Mouse (Mus musculus) spleen, adult 2 months (tissue): ENCODE measurements around the gene Il12rb1. TPM values are rescaled to one million over a fixed set of nuclear protein-coding genes. Genes with fewer than 3 reads are reported as not detected.
A peak's percentile ranks its signal among the peaks of the same experiment; 100 is the strongest.

Experiments used
- DNase-seq, 2 experiments: peaks; one replicate each; pipeline versions ENCODE4 v3.0.0 to v3.0.0-alpha.2; 2012 to 2021; ENCODE audit warnings: low spot score in 2 of 2, low read depth in 1 of 2
- H3K27ac ChIP-seq: fragments of 200-500 bp; 2 replicates; pipeline ENCODE4 v1.5.1; 2012; ENCODE audit warnings: low read length, inconsistent platforms; ENCODE audit not compliant: insufficient read depth
- H3K27me3 ChIP-seq: fragments of 200-500 bp; 2 replicates; pipeline ENCODE4 v1.6.1; 2012; ENCODE audit warnings: mild to moderate bottlenecking, moderate library complexity, low read length, inconsistent platforms; ENCODE audit not compliant: control insufficient read depth, insufficient read depth
- H3K36me3 ChIP-seq: fragments of 200-500 bp; 2 replicates; pipeline ENCODE4 v1.6.1; 2012; ENCODE audit warnings: mild to moderate bottlenecking, low read length, inconsistent platforms; ENCODE audit not compliant: control insufficient read depth, insufficient read depth
- H3K4me1 ChIP-seq: fragments of 200-500 bp; 2 replicates; pipeline ENCODE4 v1.6.1; 2011; ENCODE audit warnings: inconsistent platforms; ENCODE audit not compliant: control insufficient read depth, insufficient read depth, insufficient read length
- H3K4me3 ChIP-seq: fragments of 200-500 bp; 2 replicates; pipeline ENCODE4 v1.5.1; 2011; ENCODE audit warnings: mild to moderate bottlenecking, inconsistent platforms; ENCODE audit not compliant: insufficient read depth, insufficient read length; ENCODE audit errors: extremely low read depth
- CTCF ChIP-seq: fragments of 200-500 bp; IDR thresholded peaks from 2 replicates; pipeline ENCODE4 v1.5.1; 2011; ENCODE audit warnings: mild to moderate bottlenecking, inconsistent platforms; ENCODE audit not compliant: insufficient read depth, insufficient read length, insufficient replicate concordance; ENCODE audit errors: extremely low read depth
- POLR2A ChIP-seq: fragments of 200-500 bp; IDR thresholded peaks from 2 replicates; pipeline ENCODE4 v1.6.1; 2011; ENCODE audit warnings: low read depth, low read length, inconsistent platforms
- WGBS: fragments of 180-500 bp; shearing (Covaris S2); methylation state at CpG from one replicate; pipeline ENCODE4 v1.1.7; 2018; 5-methylcytosine and 5-hydroxymethylcytosine counted together
- polyA plus RNA-seq: library from polyadenylated mRNA; depleted of rRNA; stranded (reverse); fragments of >200 nt; gene quantifications from 2 replicates; pipeline ENCODE4 v1.2.3, GENCODE M21; 2012

Il12rb1 gene
- polyA plus RNA-seq, 1 experiment, result 5.8 TPM

- H3K27me3 ChIP-seq, result no peaks in the 10 kb centered on the region
- no peaks in the 10 kb centered on the region for H3K36me3 ChIP-seq
- no peak for TF ChIP-seq POLR2A
- DNase-seq, result no peak
- no peak overlapping the region for H3K4me3 ChIP-seq
- peaks cover 3% of the 10 kb centered on the region; the same call in 1 of the 2 replicates for H3K4me1 ChIP-seq
- H3K27ac ChIP-seq, result peak overlapping the region; percentile 19; the same call in 1 of the 2 replicates
- whole genome bisulfite sequencing, result 74% methylated on average over 5 of the region's 5 CpGs
Measured at GRCm38 (mm10) chr8:70843214-70843773, 35.0 kb downstream of the Il12rb1 start.

DNA sequence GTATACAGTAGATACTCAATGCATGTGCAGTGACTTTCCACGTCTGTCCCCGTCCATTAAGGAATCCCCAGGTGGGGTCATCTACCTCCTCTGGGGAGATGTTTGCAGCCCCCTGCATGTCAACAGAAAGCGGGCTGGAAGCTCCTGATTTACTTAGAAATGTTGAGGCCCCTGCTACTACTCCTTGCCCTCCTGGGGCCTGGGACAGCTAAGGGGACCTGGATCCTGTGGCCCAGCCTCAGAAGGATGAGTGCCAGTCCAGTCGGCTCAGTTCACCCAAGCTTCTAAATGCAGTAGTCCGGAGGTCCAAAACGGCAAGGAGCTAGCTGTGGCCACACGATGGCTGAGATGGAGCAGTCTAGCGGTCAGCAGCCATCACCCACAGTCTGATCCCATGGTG lies 35.7 kb downstream of the Il12rb1 start:
- TF ChIP-seq POLR2A, result no peak
- TF ChIP-seq CTCF, result no peak
- DNase-seq, result no peak
- peak overlapping the region; percentile 19; the same call in 1 of the 2 replicates for H3K27ac ChIP-seq
- H3K4me3 ChIP-seq, result no peak overlapping the region
- H3K4me1 ChIP-seq, result peaks cover 3% of the 10 kb centered on the region; the same call in 1 of the 2 replicates
- no peaks in the 10 kb centered on the region for H3K36me3 ChIP-seq
- no peaks in the 10 kb centered on the region for H3K27me3 ChIP-seq
- WGBS, result 89% methylated on average over 8 of the region's 8 CpGs

- peaks cover 3% of the 10 kb centered on the region; the same call in 1 of the 2 replicates for H3K4me1 ChIP-seq
- H3K4me3 ChIP-seq, result no peak overlapping the region
- DNase-seq, result peak; percentile 65 to 88
- TF ChIP-seq CTCF (peak; percentile 99), POLR2A (no peak)
- H3K27ac ChIP-seq, result 0 out of 2 replicates have a peak overlapping the region, but pooled peaks have one; percentile 19
- WGBS, result 5% methylated on average over 6 of the region's 6 CpGs
- H3K27me3 ChIP-seq, result no peaks in the 10 kb centered on the region
- no peaks in the 10 kb centered on the region for H3K36me3 ChIP-seq
Measured at GRCm38 (mm10) chr8:70844523-70844922, 36.3 kb downstream of the Il12rb1 start.

DNA sequence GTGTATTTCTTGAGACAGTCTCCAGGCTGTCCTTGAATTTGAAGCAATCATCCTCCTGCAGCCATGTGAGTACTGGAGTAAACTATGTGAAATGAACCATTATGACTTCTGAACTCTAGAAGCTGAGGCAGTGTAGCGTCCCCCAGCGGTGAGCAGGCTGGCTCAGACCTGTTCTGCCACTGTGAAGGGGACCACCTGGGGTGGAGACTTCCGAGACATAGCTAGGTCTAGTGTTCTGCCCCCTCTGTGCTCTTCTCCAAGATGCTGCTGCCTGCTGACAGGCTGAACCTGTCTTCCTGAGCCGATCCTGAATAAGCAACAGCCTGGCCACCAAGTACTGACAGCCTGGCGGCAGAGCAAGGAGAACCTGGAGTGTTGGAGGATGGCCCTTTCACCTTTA lies 36.9 kb downstream of the Il12rb1 start:
- peaks cover 1% of the 10 kb centered on the region; the same call in 1 of the 2 replicates for H3K4me1 ChIP-seq
- no peak for DNase-seq
- no peaks in the 10 kb centered on the region for H3K36me3 ChIP-seq
- no peak overlapping the region for H3K27ac ChIP-seq
- TF ChIP-seq CTCF (no peak), POLR2A (no peak)
- no peaks in the 10 kb centered on the region for H3K27me3 ChIP-seq
- H3K4me3 ChIP-seq, result no peak overlapping the region
- WGBS, result 61% methylated on average over 5 of the region's 5 CpGs

DNA sequence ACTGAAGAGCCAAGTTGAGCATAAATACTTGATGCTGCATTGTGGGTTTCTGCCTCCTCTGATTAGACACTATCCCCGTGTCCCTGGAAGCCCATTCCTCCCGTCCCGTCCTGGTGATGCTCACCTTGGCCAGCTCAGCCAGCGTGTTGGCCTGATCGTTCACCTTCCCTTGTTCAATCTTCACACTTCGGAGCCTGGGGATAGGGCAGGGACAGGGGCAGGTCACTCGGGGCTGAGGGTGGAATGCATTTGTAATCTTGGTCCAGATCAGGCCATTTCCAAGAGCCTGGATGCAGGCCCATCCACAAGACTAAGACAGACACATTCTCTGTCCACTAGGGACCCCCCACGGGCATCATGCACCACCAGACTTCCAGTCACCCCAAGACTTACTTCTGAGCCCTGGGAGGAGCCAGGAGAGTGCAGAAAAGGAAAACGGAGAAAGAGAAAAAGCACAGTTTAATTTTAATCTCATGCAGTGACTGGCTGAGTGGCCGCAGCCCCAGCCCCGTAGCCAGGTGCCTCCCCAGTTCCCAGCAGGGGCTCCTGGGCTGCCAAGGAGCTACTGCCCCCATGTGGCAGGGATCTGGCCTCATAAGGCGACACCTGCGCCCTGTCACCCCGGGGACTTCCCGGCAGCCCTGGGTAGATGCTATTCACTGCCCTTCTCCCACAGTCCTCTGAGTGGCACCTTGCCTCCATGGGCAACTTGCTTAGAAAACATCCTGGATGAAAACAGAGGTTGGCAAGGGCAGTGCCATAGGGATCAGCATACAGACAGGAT lies 38.3 kb downstream of the Il12rb1 start:
- Histone ChIP-seq H3K36me3 (no peaks in the 10 kb centered on the region), H3K27ac (no peak overlapping the region), H3K4me3 (no peak overlapping the region), H3K4me1 (no peaks in the 10 kb centered on the region), H3K27me3 (no peaks in the 10 kb centered on the region)
- TF ChIP-seq POLR2A (no peak), CTCF (peak; percentile 45; the same call in 1 of the 2 replicates)
- peak in 1 of 2 experiments; percentile 40 for DNase-seq
- WGBS, result 47% methylated on average over 15 of the region's 15 CpGs

- Histone ChIP-seq H3K4me1 (peaks cover 7% of the 10 kb centered on the region; the same call in 1 of the 2 replicates), H3K27ac (no peak overlapping the region), H3K4me3 (no peak overlapping the region), H3K27me3 (no peaks in the 10 kb centered on the region), H3K36me3 (no peaks in the 10 kb centered on the region)
- DNase-seq, result no peak
- no peak for TF ChIP-seq POLR2A
- TF ChIP-seq CTCF, result no peak
- 90% methylated on average over 3 of the region's 3 CpGs for WGBS
Measured at GRCm38 (mm10) chr8:70849333-70849990, 41.2 kb downstream of the Il12rb1 start.
